Mouse (Mus musculus): ENCODE measurements around the gene Mcfd2.
A peak's percentile ranks its signal among the peaks of the same experiment; 100 is the strongest.
"Not testable (repeated sequence)": the region's sequence is repeated elsewhere in the genome, so short reads cannot be mapped to it uniquely, and the experiment has no call there.

Gene Mcfd2

GRCm38 (mm10) chr17:87265792-87266186, at the start of gene Mcfd2:
Gene Mcfd2, minus strand, starts transcription at chr17:87265935.
- DNase-seq = peak; percentile 95

- peak; percentile 96 for DNase-seq
These were observed 49.3 kb upstream of the Mcfd2 start for GRCm38 (mm10) chr17:87315021-87315531.

DNA sequence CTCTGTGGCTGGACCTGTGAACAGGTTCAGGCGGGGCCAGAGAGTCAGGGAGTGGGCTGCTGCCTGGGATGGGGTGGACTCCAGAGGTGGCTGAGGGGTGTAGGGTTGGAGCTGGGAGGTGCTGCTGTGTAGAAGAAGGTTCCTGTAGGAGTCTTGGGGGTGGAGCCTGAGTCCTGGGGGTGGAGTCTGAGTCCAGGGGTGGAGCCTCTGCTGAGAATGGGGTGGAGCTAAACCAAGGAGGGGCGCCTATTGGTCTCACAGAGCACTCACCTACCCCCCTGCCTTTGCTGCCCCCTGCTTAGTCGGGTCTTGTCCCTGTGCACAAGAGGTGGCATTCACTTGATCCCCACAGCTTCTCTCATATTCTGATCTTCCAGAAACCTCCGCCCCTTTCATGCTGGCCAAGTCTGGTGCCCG, 48.8 kb upstream of the Mcfd2 start:
- DNase-seq = no peak

DNA sequence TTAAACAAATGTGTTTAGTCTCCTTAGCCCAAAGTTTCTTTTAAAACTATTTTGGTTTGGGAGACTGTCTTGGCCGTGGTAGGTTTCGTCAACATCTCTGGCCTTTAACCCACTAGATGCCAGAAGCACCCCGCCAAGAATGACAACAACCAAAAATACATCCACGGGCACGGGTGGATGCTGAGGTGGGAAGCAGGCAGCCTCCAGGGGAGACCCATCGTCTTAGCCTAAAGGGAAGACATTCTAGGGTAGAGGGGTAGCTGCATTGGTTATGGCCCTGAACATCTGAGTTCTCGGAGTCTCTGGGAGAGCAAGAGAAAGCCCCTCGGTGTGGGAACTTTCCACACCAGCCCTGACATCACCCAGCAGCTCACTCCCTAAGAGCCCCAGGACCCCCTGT, 48.4 kb upstream of the Mcfd2 start:
- no peak for DNase-seq

GRCm38 (mm10) chr17:87312924-87313870, 47.5 kb upstream of the Mcfd2 start:
- DNase-seq = no peak

- DNase-seq = no peak
These were observed 46.6 kb upstream of the Mcfd2 start for GRCm38 (mm10) chr17:87312351-87312750.

GRCm38 (mm10) chr17:87310497-87310896, 44.8 kb upstream of the Mcfd2 start:
- DNase-seq = no peak

- no peak for DNase-seq
These were observed 43.5 kb upstream of the Mcfd2 start for GRCm38 (mm10) chr17:87309073-87309788.

GRCm38 (mm10) chr17:87306746-87307145, 41.0 kb upstream of the Mcfd2 start:
- no peak for DNase-seq

DNA sequence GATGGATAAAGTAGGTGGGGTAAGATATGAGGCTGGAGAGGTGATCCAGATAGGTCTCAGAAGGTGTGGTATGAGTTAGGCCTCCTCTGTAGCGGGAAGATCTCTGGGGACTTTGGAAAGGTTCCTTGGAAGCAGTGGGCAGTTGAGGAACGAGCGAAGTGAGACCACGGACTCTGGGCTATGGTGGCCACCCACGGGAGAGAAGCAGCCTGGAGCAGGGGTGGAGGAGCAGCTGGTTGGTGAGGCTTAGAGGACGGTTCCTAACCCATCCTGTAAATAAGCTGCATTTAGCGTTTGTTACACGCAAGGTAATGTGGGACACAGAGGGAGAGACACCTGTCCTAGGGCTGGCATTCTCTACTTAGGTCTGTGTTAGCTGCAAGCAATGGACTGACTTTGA, 39.3 kb upstream of the Mcfd2 start:
- no peak for DNase-seq

GRCm38 (mm10) chr17:87304151-87304894, 38.6 kb upstream of the Mcfd2 start:
- DNase-seq = no peak

- DNase-seq = no peak
These were observed 36.5 kb upstream of the Mcfd2 start for GRCm38 (mm10) chr17:87302014-87302794.

- not testable (repeated sequence) for DNase-seq
These were observed 35.9 kb upstream of the Mcfd2 start for GRCm38 (mm10) chr17:87301607-87302006.

GRCm38 (mm10) chr17:87300340-87300739, 34.6 kb upstream of the Mcfd2 start:
- DNase-seq = no peak

DNA sequence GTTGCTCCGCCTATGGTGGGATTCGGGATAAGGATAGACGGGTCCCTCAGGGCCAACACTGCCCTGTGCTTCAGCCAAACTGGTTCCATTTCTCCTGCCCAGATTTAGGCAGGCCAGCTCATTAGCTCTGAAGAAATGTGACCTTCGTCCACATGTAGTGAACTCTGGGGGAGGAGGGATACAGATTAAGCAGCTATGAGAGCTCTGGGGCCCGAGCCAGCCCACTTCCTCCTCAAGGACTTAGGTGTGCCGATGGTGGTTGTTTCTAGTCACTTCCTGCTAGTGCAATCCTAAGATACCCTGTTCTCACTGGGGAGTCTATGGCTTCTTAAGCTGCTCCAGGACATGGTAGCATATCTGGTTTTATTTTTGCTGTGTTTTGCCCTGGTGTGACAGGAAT, 33.2 kb upstream of the Mcfd2 start:
- no peak for DNase-seq

- not testable (repeated sequence) for DNase-seq
These were observed 31.0 kb upstream of the Mcfd2 start for GRCm38 (mm10) chr17:87296701-87297100.

GRCm38 (mm10) chr17:87295738-87296137, 30.0 kb upstream of the Mcfd2 start:
- DNase-seq = no peak

DNA sequence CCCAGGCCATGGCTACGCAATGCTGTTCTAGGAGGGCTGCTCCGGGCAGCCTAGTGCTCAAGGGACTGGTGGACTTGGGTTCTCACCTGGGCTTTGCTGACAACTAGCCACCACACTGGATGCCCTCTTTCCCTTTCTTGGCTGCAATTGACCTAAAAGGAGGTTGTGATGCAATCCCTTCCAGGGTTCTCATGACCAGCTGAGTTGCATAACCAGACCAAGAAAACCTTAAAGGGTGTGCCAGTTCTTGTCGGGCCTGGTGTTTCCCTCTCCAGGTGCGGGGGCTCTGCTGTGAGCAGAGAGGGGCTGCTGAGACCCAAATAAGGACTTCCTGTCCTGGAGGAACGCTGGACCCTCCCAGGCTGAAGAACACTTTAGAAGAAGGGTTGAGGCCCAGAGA, 27.4 kb upstream of the Mcfd2 start:
- DNase-seq = no peak

- DNase-seq = no peak
These were observed 26.0 kb upstream of the Mcfd2 start for GRCm38 (mm10) chr17:87291782-87292181.

DNA sequence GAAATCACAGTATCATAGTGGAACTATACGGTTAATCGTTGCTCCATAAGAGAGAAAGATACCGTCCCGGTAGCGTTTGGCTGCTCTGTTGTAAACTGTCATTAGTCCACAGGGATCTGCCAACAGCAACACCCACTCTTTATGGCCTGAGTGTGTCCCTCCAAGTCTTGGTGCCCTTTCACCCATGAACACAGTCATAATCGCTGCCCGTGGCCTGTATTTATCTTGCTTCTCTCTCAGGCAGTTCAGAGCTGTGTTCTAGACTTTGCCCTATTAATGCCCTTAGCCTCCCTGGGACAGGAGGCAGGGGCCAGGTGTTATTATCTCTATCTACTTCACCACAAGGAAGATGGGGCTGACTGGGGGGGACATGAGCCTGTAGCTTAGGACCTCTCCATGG, 25.3 kb upstream of the Mcfd2 start:
- DNase-seq = no peak

- no peak for DNase-seq
These were observed 23.6 kb upstream of the Mcfd2 start for GRCm38 (mm10) chr17:87289367-87289766.

DNA sequence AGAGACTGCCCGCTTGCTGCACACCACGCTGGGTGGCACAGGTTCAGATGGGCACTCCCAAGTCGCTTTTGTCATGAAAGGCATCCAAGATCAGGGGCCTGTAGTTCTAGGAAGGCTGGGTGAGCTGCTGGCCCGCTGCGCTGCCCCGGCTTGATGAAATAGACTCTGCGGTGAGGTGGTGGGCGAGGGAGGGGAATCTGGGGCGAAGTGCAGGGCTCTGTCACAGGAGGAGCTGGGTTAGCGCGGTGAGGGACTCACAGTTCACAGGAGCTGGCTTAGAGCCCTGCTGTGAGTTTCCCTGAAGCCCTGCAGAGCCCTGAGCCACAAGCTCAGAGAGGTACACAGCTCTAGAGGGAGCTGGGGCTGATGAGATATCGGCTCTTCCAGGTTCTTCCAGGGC, 22.4 kb upstream of the Mcfd2 start:
- no peak for DNase-seq

Measured in right cerebral cortex, postnatal 14 days (tissue).